Mouse (Mus musculus): ENCODE measurements around the gene Prkar2b.

Gene Prkar2b

GRCm38 (mm10) chr12:32060247-32061089 is 628 bp downstream of the Prkar2b start:
- DNase-seq (ENCODE audit: low read depth, low spot score), result peak; percentile 33

GRCm38 (mm10) chr12:32059707-32060106 is 1.4 kb downstream of the Prkar2b start:
- no peak for DNase-seq (ENCODE audit: low read depth, low spot score)

GRCm38 (mm10) chr12:32059135-32059534 is 2.0 kb downstream of the Prkar2b start:
- no peak for DNase-seq (ENCODE audit: low read depth, low spot score)

DNA sequence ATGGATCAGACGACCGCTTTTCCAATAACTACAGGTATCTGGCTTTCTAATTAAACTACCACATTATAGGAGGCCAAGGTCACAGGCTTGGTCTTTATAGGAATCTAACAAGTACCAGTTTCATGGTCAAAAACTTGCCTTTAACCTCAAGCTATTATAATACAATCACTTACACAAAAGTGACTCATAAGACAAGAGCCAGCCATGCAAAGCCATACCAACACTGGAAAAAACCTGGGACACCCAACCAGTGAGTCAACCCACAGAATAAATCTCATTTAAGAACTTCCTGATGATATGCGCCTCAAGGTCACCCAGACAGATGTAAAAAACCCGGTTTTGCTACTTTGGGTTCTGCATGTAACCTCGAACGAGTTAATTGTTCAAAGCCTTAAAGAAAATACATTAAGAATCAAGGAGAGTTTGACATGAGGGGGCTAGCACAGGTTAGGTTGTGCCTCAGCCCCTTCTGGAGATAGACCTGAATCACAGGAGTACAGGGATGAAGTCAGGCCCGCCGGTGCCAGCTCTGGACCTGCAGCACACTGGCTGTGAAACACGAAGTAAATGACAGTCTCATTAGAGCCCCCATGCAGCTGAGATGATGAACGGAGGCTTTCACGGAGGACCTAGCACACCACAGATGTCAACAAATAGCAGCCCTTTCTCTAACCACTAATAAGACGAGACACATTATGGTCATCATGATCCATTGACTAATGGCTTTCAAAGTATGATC is 3.5 kb downstream of the Prkar2b start:
- no peak for DNase-seq (ENCODE audit: low read depth, low spot score)

DNA sequence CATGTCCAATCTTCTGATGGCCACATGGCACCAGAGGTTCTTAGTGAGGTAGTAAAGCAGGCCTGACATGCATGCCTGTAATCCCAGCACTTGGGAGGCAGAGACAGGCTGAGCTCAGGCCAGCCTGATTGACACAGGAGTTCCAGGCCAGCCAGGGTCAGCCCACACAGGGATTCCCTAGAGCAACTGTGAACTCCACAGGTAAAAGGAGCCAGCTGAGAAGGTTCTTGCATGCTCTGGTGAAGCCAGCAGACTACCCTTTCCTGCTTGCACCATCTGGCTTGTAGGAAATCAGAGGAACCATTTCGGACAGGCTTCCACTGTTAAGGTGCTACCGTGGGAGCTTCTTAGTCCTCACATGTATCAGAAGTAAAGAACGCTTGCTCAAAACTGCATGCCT is 5.3 kb downstream of the Prkar2b start:
- no peak for DNase-seq (ENCODE audit: low read depth, low spot score)

DNA sequence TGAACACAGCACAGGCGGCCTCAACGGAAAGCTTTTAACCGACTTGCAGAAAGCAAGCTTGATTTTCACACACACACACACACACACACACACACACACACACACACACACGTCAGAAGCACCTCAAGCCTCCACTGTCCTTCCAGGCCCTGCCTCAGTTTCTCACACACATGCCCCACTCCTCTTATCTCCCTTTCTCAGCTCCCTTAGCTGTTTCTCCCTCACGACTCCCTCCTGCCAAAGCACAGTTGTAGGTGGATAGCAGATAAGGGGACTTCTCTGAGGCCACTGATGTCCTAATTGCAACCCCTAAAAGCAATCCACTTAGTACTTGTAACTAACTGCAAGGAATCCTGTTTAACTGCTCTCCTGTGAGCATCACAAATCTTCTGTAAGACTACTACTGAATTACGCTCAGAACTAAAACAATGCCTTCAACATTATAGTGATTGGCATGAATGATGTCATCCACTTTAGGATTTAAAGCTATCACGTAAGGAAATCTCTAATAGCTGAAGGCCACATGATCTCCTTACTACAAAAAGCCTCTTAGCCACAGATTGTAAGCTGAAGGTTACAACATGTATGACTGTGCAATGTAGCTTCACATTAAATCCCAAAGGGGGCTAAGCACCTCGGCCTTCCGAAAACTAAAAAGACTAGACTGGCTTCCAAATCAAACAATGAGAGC is 6.5 kb downstream of the Prkar2b start:
- no peak for DNase-seq (ENCODE audit: low read depth, low spot score)

GRCm38 (mm10) chr12:32053637-32054366 is 7.3 kb downstream of the Prkar2b start:
- DNase-seq (ENCODE audit: low read depth, low spot score), result no peak

GRCm38 (mm10) chr12:32052882-32053281 is 8.2 kb downstream of the Prkar2b start:
- DNase-seq (ENCODE audit: low read depth, low spot score), result no peak

DNA sequence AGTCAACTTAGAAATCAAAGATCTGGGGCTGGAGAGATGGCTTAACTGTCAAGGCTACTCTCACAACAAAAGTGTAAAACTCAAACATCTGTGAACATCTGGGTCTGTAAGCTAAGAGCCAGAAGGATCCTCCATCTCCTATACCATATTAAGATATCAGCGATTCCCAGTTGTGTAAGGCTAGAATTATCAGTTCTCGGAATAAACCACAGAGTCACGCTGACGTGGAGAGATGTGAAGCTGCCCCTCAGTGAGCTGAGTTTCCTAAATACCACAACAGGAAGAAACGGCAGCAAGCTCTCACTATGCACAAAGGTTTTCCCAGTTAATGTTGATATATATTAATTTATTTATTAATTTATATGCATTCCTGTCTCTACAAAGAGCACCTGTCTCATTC is 10.9 kb downstream of the Prkar2b start:
- no peak for DNase-seq (ENCODE audit: low read depth, low spot score)

GRCm38 (mm10) chr12:32045566-32046330 is 15.3 kb downstream of the Prkar2b start:
- DNase-seq (ENCODE audit: low read depth, low spot score), result no peak

- DNase-seq (ENCODE audit: low read depth, low spot score), result no peak
These were observed 16.5 kb downstream of the Prkar2b start for GRCm38 (mm10) chr12:32044487-32045134.

DNA sequence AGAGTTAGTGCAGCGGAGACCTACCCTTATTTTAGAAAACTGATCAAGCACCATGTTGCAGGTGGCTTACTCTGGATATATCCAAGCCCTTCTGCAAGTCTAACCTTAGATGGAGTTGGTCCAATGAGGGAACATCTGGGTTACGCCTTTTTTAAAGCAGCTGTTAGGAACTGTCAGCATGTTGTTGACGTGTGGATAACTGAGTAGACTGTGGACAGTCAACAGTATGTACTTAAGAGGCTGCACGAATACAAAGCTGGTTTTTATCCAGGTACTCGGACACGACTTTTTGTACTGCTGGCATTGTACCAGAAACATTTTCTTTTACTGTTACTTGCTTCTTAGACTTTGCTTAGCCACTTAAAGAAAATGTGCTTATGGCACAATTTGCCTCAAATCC is 27.6 kb downstream of the Prkar2b start:
- no peak for DNase-seq (ENCODE audit: low read depth, low spot score)

DNA sequence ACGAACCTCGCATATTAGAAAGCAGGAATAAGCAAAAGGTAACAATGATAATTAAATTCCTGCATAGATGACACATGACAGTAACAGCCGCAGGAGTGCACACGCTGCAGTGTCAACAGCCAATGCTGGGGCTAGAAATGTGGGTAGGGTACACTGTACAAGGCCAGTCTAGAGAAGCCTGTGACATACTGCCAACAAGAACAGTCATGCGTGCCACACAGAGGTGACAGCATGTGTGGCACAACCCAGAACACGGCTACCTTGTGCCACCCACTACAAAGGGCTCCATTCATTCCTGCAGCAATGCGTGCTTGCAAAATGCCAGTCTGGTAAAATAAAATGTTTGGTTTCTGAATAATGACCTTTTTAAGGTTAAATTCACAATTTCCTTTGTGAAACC is 28.2 kb downstream of the Prkar2b start:
- no peak for DNase-seq (ENCODE audit: low read depth, low spot score)

GRCm38 (mm10) chr12:32018376-32018750 is 42.7 kb downstream of the Prkar2b start:
- no peak for DNase-seq (ENCODE audit: low read depth, low spot score)

DNA sequence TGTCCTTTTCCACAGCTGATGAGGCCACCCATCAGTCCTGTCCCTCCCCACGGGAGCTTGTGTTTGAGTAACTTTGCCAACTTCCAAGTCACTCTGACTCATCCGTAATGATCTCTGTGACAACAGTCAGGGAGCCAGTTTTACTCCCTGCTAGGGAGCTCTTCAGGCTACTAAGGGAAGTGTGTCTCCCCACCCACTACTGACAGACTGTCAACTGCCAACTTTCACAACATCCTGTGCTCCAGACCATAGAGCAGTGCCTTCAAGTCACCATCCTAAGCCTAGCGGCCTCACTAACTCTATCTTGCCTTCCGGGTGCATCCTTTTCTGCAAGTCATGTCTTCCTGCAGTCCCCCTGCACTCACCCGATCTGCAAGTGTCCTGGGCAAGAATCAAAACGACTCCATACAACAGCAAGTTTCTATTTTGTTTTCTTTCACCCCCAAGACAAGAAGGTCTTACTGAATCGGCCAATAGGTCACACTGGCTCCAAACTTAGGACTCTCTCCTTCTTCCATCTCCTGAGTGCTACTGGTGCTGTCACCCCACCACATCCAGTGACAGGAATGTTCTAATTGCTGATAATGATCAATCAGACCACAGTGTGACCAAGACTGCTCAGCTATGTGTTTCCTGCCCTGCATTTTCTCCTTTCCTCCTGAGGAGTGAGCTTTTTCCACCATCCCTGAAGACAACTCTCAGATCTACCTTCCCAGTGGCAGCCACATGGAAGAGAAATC is 43.3 kb downstream of the Prkar2b start:
- DNase-seq (ENCODE audit: low read depth, low spot score), result no peak

- DNase-seq (ENCODE audit: low read depth, low spot score), result no peak
These were observed 44.6 kb downstream of the Prkar2b start for GRCm38 (mm10) chr12:32016472-32016871.

- DNase-seq (ENCODE audit: low read depth, low spot score), result no peak
These were observed 45.8 kb downstream of the Prkar2b start for GRCm38 (mm10) chr12:32015268-32015769.

DNA sequence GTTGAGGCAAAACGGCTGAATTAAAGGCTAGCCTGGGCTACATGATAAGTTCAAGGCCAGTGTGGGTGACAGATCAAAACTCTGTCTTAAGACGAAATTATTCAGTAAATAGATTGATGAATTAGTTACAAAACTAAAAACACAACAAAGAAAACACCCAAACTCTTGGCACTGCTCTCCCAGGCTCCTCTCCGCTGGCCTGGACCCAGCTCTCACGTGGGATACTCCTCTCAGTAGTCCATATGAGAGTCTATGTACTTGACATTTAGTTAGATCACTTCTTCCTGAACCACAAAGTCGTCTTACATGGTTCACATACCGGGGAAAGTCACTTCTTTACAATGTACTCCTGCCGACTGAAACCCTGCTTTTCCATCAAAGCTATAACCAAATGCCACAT is 46.3 kb downstream of the Prkar2b start:
- no peak for DNase-seq (ENCODE audit: low read depth, low spot score)

DNA sequence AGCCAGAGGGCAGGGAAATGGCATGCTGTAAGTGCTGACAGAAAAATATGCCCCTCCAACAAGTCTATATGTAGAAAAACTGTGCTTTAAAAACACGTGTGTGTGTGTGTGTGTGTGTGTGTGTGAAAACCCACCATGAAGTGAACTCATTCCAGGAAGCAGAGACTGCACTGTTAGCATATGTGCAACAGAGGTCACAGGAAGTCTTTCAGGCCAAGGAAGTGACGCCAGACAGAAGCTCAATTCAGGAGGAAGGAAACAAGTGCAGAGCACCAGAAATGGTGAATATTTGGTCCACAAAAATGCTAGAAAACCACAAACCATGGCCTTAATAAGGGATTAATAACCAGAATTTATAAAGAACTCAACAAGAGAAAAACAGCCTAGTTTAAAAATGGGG is 48.9 kb downstream of the Prkar2b start:
- DNase-seq (ENCODE audit: low read depth, low spot score), result no peak

DNA sequence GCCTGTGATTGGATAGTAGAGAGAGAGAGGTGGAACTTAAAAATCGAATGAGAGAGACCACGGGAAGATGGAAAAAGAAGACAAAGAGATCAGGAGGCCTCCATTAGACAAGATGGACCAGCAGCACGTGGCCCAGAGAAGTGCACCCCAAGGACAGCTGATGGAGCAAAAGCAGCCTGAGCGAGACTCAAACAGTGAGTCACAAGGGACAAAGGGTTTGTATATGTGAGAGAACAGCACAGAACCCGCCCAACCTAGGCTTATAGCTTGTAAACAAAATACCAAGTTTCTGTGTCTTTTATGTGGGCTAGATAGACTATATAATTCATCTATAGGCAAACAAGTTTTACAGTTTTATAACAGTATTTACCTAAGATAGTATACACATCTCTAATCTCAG is 50.0 kb downstream of the Prkar2b start:
- DNase-seq (ENCODE audit: low read depth, low spot score), result no peak

Measured in WW6 (cell line).